In the genomic region with DNA sequence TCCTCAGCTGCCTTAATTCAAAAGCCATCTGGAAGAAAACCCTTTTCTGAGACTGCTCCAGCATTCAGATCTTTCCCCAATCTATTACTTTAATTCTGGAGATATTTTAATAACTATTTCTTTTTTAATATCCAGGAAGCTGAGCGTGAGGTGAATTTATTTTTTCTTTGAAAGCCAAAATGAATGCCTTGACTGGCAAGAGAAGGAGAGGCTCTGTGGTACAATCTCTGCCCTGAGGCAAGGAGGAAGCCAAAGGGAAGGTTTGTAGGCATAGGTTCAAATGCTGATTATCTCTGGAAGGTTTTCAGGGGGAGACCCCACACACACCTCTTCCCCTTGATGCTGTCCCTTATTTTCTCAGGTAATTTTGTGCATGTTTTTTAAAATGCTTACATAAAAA, we compare ENCODE assay signal across 14 mouse cellular contexts. TPM values are rescaled to one million over a fixed set of nuclear protein-coding genes. Genes with fewer than 3 reads are reported as not detected.
DNase-seq lines count a peak whose midpoint lies in the region; ATAC-seq lines count a peak whose summit lies in the region.
"Had no signal": no experiment of that assay in that cellular context is flagged by ENCODE, and none has a peak within 500 bp of the region (broad histone marks: within the 10 kb centered on the region; RNA-seq: fewer than 3 reads in every experiment).

No protein-coding gene starts in this region.

- H3K27ac ChIP-seq in heart, embryonic 16.5 days (ENCODE audit: low read length) = no peak overlapping the region
- peak overlapping the region; percentile 95 for H3K27ac ChIP-seq in hindbrain, embryonic 10.5 days
- 0 out of 2 replicates have a peak overlapping the region, but pooled peaks have one; percentile 11 for H3K27ac ChIP-seq in liver, embryonic 15.5 days (replicated peaks)

- 41% methylated on average over 1 of the region's 1 CpGs for WGBS in heart, embryonic 16.5 days
- 9% methylated on average over 1 of the region's 1 CpGs for WGBS in hindbrain, embryonic 10.5 days
- 33% methylated on average over 1 of the region's 1 CpGs for WGBS in liver, embryonic 15.5 days (ENCODE audit: insufficient replicate concordance)

- H3K27me3 ChIP-seq in heart, embryonic 16.5 days (ENCODE audit: control insufficient read depth, insufficient read depth, low read length) = peaks cover 82% of the 10 kb centered on the region
- peaks cover 100% of the 10 kb centered on the region for H3K27me3 ChIP-seq in hindbrain, embryonic 10.5 days (ENCODE audit: insufficient read depth, poor library complexity, severe bottlenecking)
- peaks cover 99% of the 10 kb centered on the region for H3K27me3 ChIP-seq in liver, embryonic 15.5 days
- H3K27me3 ChIP-seq: CH12.LX had no signal

- DNase-seq in heart, adult 11 months = no peak
- peak; percentile 58 for DNase-seq in NIH3T3 (ENCODE audit: low read depth)
- no peak for DNase-seq in hindbrain, embryonic 10.5 days (ENCODE audit: low spot score)
- no peak for DNase-seq in gastrocnemius, adult 18-20 months (ENCODE audit: low spot score)
- DNase-seq in thymus, postnatal 14 days = no peak
- no peak for DNase-seq in layer of hippocampus, postnatal 25 days (ENCODE audit: extremely low spot score in 1 of 2, low spot score in 1 of 2)
- DNase-seq: cerebellum, postnatal 10 days; layer of hippocampus, postnatal 36 days; lung, postnatal 14 days; retina, postnatal 1 day had no signal

- H3K4me2 ChIP-seq in heart, embryonic 16.5 days (ENCODE audit: low read depth, low read length) = peak overlapping the region; percentile 17; the same call in 1 of the 2 replicates
- no peak overlapping the region for H3K4me2 ChIP-seq in liver, embryonic 15.5 days

- H3K4me3 ChIP-seq in heart, embryonic 16.5 days (ENCODE audit: low read length) = no peak overlapping the region
- peak overlapping the region; percentile 81 for H3K4me3 ChIP-seq in hindbrain, embryonic 10.5 days
- no peak overlapping the region for H3K4me3 ChIP-seq in liver, embryonic 15.5 days (replicated peaks)

- no peaks in the 10 kb centered on the region for H3K36me3 ChIP-seq in heart, embryonic 16.5 days (ENCODE audit: control insufficient read depth, insufficient read depth)
- no peaks in the 10 kb centered on the region; the same call in 1 of the 2 replicates for H3K36me3 ChIP-seq in hindbrain, embryonic 10.5 days
- no peaks in the 10 kb centered on the region for H3K36me3 ChIP-seq in liver, embryonic 15.5 days (replicated peaks)

- no peaks in the 10 kb centered on the region for H3K9me3 ChIP-seq in heart, embryonic 16.5 days (replicated peaks; ENCODE audit: control insufficient read depth, low read length)
- H3K9me3 ChIP-seq in hindbrain, embryonic 10.5 days = no peaks in the 10 kb centered on the region
- no peaks in the 10 kb centered on the region for H3K9me3 ChIP-seq in liver, embryonic 15.5 days (replicated peaks)

- H3K9ac ChIP-seq in heart, embryonic 16.5 days (ENCODE audit: low read length) = no peak overlapping the region
- H3K9ac ChIP-seq in liver, embryonic 15.5 days = no peak overlapping the region

- no peak for ATAC-seq in heart, embryonic 16.5 days (replicated peaks; ENCODE audit: extremely low read depth, insufficient read depth, low FRiP score)
- no peak for ATAC-seq in liver, embryonic 15.5 days (ENCODE audit: insufficient read depth)

- H3K4me1 ChIP-seq in heart, embryonic 16.5 days (ENCODE audit: control insufficient read depth, insufficient read depth, low read length) = no peaks in the 10 kb centered on the region; the same call in 1 of the 2 replicates
- peaks cover 28% of the 10 kb centered on the region for H3K4me1 ChIP-seq in hindbrain, embryonic 10.5 days (replicated peaks)
- H3K4me1 ChIP-seq in liver, embryonic 15.5 days (replicated peaks) = peaks cover 1% of the 10 kb centered on the region; the same call in 1 of the 2 replicates

RNA-seq across cellular contexts. Expression of a gene that starts 2.5 kb away (rescaled TPM):
- polyA plus RNA-seq in heart, embryonic 16.5 days (2015; fragmentation: Nextera tagmentation; extraction: Ambion mirVana) = 1.5 and 2.0 TPM in 2 replicates
- 31.4 and 56.9 TPM in 2 replicates for polyA plus RNA-seq in hindbrain, embryonic 10.5 days (2016; fragmentation: Nextera tagmentation; extraction: Ambion mirVana)
- 0.29 and 0.37 TPM in 2 replicates for polyA plus RNA-seq in liver, embryonic 15.5 days (2015; fragmentation: Nextera tagmentation; extraction: Ambion mirVana)
- total RNA-seq in gastrocnemius, adult 18-20 months (2021) = under 1 TPM; 0.21 to 0.27 TPM
- total RNA-seq in layer of hippocampus, postnatal 25 days (2021) = not detected
- total RNA-seq: CH12.LX; layer of hippocampus, postnatal 36 days had no signal
- polyA plus RNA-seq: midbrain, postnatal 0 days had no signal

RNA-seq across cellular contexts. Expression of a gene that starts 9.1 kb away (rescaled TPM):
- 0.44 and 0.68 TPM in 2 replicates for polyA plus RNA-seq in heart, embryonic 16.5 days (2015; fragmentation: Nextera tagmentation; extraction: Ambion mirVana)
- 0.77 and 1.4 TPM in 2 replicates for polyA plus RNA-seq in hindbrain, embryonic 10.5 days (2016; fragmentation: Nextera tagmentation; extraction: Ambion mirVana)
- polyA plus RNA-seq in liver, embryonic 15.5 days (2015; fragmentation: Nextera tagmentation; extraction: Ambion mirVana) = 0.31 and 0.58 TPM in 2 replicates
- total RNA-seq in gastrocnemius, adult 18-20 months (2021) = under 1 TPM in 1 of 2 experiments, not detected in 1; 0.19 TPM
- total RNA-seq in layer of hippocampus, postnatal 25 days (2021) = not detected
- total RNA-seq: layer of hippocampus, postnatal 36 days had no signal
- polyA plus RNA-seq: midbrain, postnatal 0 days had no signal

RNA-seq across cellular contexts. Expression of a gene that starts 10.1 kb away (rescaled TPM):
- polyA plus RNA-seq in heart, embryonic 16.5 days (2015; fragmentation: Nextera tagmentation; extraction: Ambion mirVana) = 0.13 and 0.32 TPM in 2 replicates
- polyA plus RNA-seq in hindbrain, embryonic 10.5 days (2016; fragmentation: Nextera tagmentation; extraction: Ambion mirVana) = 0.90 and 3.6 TPM in 2 replicates
- polyA plus RNA-seq in liver, embryonic 15.5 days (2015; fragmentation: Nextera tagmentation; extraction: Ambion mirVana) = 0.05 TPM in 2 replicates
- not detected for total RNA-seq in gastrocnemius, adult 18-20 months (2021)
- total RNA-seq in layer of hippocampus, postnatal 25 days (2021) = not detected
- total RNA-seq: CH12.LX; layer of hippocampus, postnatal 36 days; midbrain, postnatal 0 days had no signal
- polyA plus RNA-seq: midbrain, postnatal 0 days had no signal

RNA-seq across cellular contexts. Expression of a gene that starts 24.4 kb away (rescaled TPM):
- 0.54 TPM in 1 of 2 replicates, not detected in the other for polyA plus RNA-seq in heart, embryonic 16.5 days (2015; fragmentation: Nextera tagmentation; extraction: Ambion mirVana)
- 0.14 and 4.3 TPM in 2 replicates for polyA plus RNA-seq in hindbrain, embryonic 10.5 days (2016; fragmentation: Nextera tagmentation; extraction: Ambion mirVana)
- 0.07 and 0.21 TPM in 2 replicates for polyA plus RNA-seq in liver, embryonic 15.5 days (2015; fragmentation: Nextera tagmentation; extraction: Ambion mirVana)
- 1 to 10 TPM; 2.7 to 2.9 TPM for total RNA-seq in gastrocnemius, adult 18-20 months (2021)
- total RNA-seq in layer of hippocampus, postnatal 25 days (2021) = not detected
- total RNA-seq: CH12.LX; layer of hippocampus, postnatal 36 days had no signal
- polyA plus RNA-seq: midbrain, postnatal 0 days had no signal

RNA-seq across cellular contexts. Expression of a gene that starts 37.2 kb away (rescaled TPM):
- polyA plus RNA-seq in heart, embryonic 16.5 days (2015; fragmentation: Nextera tagmentation; extraction: Ambion mirVana) = 1.3 and 3.3 TPM in 2 replicates
- polyA plus RNA-seq in hindbrain, embryonic 10.5 days (2016; fragmentation: Nextera tagmentation; extraction: Ambion mirVana) = 1.8 TPM in 1 of 2 replicates, not detected in the other
- polyA plus RNA-seq in liver, embryonic 15.5 days (2015; fragmentation: Nextera tagmentation; extraction: Ambion mirVana) = 0.41 and 0.74 TPM in 2 replicates
- 1 to 10 TPM; 2.0 to 2.1 TPM for total RNA-seq in gastrocnemius, adult 18-20 months (2021)
- not detected for total RNA-seq in layer of hippocampus, postnatal 25 days (2021)
- total RNA-seq: layer of hippocampus, postnatal 36 days had no signal
- polyA plus RNA-seq: midbrain, postnatal 0 days had no signal

Comparison
In these comparisons a context has a peak if more than half of its experiments do, and no peak if none do; other contexts are left out.
1. RNA of a gene that starts 2.5 kb away (polyA plus RNA-seq): 31.4 to 56.9 TPM in hindbrain, embryonic 10.5 days; 1.5 to 2.0 TPM in heart, embryonic 16.5 days and 0.29 to 0.37 TPM in liver, embryonic 15.5 days; every median in the first group is over 10 times any median in the second.